Mouse (Mus musculus): ENCODE measurements around the gene Rab1a.

Gene Rab1a

DNA sequence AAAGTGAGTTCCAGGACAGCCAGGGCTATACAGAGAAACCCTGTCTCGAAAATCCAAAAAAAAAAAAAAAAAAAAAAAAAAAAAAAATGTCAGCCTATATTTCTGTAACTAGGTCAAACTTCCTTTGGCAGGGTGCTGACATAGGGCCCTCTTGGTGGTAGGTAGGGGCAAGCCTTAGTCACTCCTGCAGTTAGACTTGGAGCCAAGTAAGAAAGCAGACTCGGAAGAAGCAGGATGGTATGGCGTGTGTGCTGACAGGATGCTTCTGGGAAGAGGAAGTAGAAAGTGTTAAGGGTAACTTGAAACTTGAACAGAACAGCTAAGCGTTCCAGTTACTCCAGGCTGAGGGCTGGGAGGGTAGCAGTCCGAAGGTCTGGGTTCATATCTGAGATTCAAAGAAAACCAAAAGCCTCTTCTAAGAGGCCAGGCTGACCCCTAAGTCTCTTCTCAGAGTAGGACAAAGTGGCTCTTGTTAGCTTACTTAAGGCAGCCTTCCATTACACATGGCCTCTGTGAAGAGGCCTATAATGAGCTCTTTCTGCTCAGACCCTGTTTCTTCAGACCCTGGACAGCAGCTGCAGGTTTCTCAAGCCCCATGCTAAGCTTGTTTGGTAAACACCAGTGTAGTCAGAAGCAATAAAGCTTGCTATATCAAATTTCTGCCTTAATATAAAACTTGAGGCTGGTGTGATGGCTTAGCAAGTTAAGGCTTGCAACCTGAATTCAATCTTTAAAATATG lies 31.0 kb downstream of the Rab1a start:
- Histone ChIP-seq H3K27me3 (ENCODE audit: control insufficient read depth, insufficient read depth, low read length, poor library complexity, severe bottlenecking) (no peaks in the 10 kb centered on the region), H3K36me3 (ENCODE audit: control insufficient read depth, insufficient read depth, low read length, poor library complexity, severe bottlenecking) (peaks cover 7% of the 10 kb centered on the region; the same call in 1 of the 2 replicates)
- peak; percentile 16 for DNase-seq (ENCODE audit: low read depth, low spot score)

DNA sequence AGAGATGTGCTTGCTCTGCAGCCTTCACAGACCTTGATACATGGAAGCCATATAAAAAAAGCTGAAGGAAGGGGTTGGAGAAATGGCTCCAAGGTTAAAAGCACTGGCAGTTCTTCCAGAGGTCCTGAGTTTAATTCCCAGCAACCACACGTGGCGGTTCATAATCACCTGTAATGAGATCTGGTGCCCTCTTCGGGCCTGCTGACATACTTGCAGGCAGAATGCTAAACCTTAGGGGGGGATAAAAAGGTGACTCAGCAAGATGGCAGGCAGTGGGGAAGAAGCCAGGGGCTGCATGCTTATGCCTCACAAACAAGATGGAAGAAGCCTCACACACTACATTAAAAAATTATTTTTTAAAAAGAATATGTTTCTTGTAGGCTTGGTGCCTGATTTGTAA lies 33.0 kb downstream of the Rab1a start:
- Histone ChIP-seq H3K36me3 (ENCODE audit: control insufficient read depth, insufficient read depth, low read length, poor library complexity, severe bottlenecking) (peaks cover 13% of the 10 kb centered on the region), H3K27me3 (ENCODE audit: control insufficient read depth, insufficient read depth, low read length, poor library complexity, severe bottlenecking) (no peaks in the 10 kb centered on the region)
- DNase-seq (ENCODE audit: low read depth, low spot score), result no peak

DNA sequence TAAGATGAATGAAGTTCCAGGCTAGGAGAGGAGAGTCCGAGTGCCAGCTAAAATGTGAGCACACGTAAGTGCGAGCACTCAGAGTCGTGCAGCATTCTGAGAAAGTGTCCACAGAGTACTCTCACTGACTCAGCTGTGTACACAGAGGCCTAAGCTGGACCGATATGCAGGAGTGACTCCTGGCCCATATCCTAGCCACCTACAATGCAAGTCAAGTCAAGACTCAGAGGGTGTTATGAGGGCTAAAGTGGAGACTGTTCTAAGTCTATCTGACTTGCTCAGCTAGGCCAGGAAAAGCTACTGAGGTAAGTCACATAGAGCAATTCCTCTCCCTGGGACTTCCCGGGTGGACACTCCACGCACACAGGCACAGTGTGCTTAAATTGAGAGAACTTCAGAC lies 35.8 kb downstream of the Rab1a start:
- peaks cover 19% of the 10 kb centered on the region for H3K36me3 ChIP-seq (ENCODE audit: control insufficient read depth, insufficient read depth, low read length, poor library complexity, severe bottlenecking)
- DNase-seq (ENCODE audit: low read depth, low spot score), result no peak

DNA sequence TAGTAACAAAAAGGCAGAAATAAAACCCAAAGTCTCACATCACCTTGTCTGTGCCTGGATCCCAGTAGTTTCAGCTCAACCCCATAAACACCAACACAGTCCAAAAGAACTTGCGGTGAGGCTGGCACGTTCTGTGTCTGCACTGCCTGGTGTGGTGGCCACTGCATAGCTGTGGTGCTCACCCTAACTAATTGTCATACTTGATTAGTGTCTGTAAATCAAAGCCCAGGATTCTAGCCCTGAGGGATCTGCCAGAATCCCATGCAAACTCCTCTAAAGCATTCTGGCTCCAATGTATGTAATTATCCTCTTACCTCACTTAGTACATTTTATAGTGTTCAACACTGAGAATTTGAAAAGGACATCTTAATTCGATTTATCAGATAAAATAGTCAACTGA lies 36.7 kb downstream of the Rab1a start:
- no peak for DNase-seq (ENCODE audit: low read depth, low spot score)

More for the DNA sequence above, 35.8 kb downstream of the Rab1a start:
- H3K27me3 ChIP-seq (ENCODE audit: control insufficient read depth, insufficient read depth, low read length, poor library complexity, severe bottlenecking), result no peaks in the 10 kb centered on the region

DNA sequence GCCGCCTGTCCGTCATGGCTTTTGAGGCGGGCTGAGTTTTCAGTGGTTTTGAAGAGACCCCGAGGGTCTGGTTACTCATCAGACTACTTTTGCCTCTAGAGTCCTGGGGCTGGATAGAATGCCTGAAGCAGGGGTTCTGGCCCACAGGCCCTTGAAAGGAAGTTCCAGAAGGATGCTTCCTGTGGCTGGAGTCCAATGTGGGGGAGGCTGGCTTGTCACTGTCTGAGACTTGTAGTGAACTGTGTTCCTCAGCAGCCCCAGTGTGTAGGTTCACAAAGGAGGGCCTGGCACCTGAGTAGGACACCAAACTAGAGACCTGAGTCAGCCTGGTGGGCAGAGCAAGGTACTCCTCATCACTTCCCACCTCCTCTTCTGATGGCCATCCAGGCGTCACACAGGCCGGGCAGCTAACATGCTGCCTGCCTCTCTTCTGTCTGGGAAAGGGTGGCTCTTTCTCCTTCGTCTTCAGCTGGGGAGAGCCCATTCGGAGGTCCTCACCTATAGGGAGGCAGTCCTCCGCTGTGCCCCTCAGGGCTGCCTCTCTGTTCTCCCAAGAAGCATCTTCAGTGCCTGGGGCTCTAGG lies 38.1 kb downstream of the Rab1a start:
- Histone ChIP-seq H3K27me3 (ENCODE audit: control insufficient read depth, insufficient read depth, low read length, poor library complexity, severe bottlenecking) (no peaks in the 10 kb centered on the region), H3K36me3 (ENCODE audit: control insufficient read depth, insufficient read depth, low read length, poor library complexity, severe bottlenecking) (peaks cover 18% of the 10 kb centered on the region)
- DNase-seq (ENCODE audit: low read depth, low spot score), result no peak

More for the DNA sequence above, 36.7 kb downstream of the Rab1a start:
- peaks cover 17% of the 10 kb centered on the region for H3K36me3 ChIP-seq (ENCODE audit: control insufficient read depth, insufficient read depth, low read length, poor library complexity, severe bottlenecking)
- H3K27me3 ChIP-seq (ENCODE audit: control insufficient read depth, insufficient read depth, low read length, poor library complexity, severe bottlenecking), result no peaks in the 10 kb centered on the region

DNA sequence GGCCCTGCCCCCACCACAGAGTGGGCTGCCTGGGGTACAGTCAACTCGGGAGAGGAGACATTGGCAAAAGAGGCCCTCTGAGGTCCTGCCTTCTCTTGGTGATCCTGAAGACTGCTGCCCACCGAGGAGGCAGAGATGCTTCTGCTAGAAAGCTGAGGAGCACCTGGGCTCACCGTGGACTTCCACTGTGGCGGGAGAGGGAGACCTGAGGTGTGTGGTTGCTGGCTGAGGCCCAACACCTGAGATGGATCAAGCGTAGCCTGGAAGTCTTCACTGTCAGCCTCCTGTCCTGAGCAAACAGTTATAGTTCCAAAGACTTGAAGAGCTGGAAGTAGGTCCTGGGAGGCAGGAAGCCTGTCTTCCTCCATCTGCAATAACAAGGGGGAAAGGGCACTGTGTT lies 39.1 kb downstream of the Rab1a start:
- Histone ChIP-seq H3K36me3 (ENCODE audit: control insufficient read depth, insufficient read depth, low read length, poor library complexity, severe bottlenecking) (peaks cover 18% of the 10 kb centered on the region), H3K27me3 (ENCODE audit: control insufficient read depth, insufficient read depth, low read length, poor library complexity, severe bottlenecking) (no peaks in the 10 kb centered on the region)
- DNase-seq (ENCODE audit: low read depth, low spot score), result no peak

DNA sequence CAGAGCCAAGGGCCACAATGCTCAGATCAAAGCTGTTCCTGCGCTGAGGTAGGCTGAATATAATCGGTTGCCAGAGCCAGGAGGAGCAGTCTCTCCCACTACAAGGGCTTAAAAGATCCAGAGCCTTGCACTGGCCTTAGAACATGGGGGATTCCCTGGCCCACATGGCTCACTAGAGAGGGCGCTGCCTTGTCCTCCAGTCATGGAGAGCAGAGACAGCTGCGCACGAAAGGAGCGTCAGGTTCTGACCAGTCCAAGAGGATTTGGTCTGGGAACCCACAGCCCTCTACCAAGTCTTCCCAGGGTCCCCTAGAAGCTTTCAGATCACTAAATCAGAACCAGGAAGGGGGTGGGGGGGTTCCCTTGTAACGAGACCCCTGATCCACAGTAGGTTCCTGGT lies 40.1 kb downstream of the Rab1a start:
- H3K27me3 ChIP-seq (ENCODE audit: control insufficient read depth, insufficient read depth, low read length, poor library complexity, severe bottlenecking), result no peaks in the 10 kb centered on the region
- H3K36me3 ChIP-seq (ENCODE audit: control insufficient read depth, insufficient read depth, low read length, poor library complexity, severe bottlenecking), result peaks cover 17% of the 10 kb centered on the region
- no peak for DNase-seq (ENCODE audit: low read depth, low spot score)

DNA sequence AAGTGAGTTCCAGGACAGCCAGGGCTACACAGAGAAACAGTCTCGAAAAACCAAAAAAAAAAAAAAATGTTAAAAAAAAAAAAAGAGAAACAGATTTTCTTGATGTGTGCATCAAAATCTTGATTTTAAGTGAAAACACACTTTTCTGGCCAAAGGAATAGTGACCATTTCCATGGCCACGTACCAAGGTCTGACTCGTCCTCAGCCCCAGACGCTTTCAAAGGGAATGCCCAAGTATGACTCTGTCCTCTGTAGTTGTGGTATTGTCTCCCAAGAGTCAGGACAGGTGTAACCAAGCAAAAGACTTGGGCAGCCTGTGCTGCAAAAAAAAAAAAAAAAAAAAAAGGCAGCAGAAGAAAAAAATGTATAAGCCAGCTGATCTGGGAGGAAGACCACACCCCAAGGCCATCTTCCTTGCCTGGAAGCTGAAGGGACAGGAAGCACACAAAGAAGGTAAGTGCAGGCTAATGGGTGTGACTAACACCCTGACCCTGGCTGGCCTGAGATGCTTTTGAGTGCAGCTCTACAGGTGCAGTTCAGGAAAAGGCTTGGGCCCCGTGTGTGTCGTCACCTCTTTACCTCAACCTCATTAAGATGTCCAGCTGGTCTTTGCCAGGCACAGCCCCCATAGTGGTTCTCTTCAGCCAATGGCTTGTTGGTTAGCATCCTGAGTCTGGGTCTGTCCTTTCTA lies 41.3 kb downstream of the Rab1a start:
- H3K27me3 ChIP-seq (ENCODE audit: control insufficient read depth, insufficient read depth, low read length, poor library complexity, severe bottlenecking), result no peaks in the 10 kb centered on the region
- H3K36me3 ChIP-seq (ENCODE audit: control insufficient read depth, insufficient read depth, low read length, poor library complexity, severe bottlenecking), result peaks cover 12% of the 10 kb centered on the region
- DNase-seq (ENCODE audit: low read depth, low spot score), result no peak

DNA sequence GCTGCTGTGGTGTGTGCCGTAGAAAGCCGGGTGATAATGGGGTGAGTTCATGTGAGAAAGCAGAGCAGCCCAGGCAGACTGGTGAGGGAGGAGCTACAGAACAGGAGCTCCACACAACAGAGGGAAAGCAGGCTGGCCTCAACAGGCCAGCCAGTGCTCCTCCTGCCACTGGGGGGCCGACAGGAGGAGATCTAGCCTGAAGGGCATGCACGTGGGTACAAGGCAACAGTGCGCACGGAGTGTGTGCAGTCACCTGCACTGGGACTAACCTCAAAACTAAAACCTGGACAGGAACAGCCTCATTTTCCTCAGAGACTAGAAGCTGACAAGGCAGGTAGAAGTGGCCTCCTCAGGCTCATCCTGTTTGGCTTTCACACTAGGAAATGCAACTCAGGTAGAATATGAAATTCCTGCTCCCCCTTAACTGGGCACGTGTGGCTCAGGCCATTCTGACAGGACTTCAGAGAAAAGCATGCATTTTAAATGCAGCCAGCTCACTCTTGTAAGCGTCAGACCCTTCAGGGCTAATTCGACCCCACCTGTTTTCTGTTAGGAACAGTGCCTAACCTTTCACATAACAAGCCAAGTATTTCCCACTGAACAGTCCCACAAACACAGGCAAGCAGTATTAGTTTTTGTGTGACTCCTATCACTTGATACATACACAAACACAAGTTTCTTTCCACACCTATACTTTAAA lies 42.1 kb downstream of the Rab1a start:
- peaks cover 11% of the 10 kb centered on the region for H3K36me3 ChIP-seq (ENCODE audit: control insufficient read depth, insufficient read depth, low read length, poor library complexity, severe bottlenecking)
- DNase-seq (ENCODE audit: low read depth, low spot score), result no peak
- no peaks in the 10 kb centered on the region for H3K27me3 ChIP-seq (ENCODE audit: control insufficient read depth, insufficient read depth, low read length, poor library complexity, severe bottlenecking)

DNA sequence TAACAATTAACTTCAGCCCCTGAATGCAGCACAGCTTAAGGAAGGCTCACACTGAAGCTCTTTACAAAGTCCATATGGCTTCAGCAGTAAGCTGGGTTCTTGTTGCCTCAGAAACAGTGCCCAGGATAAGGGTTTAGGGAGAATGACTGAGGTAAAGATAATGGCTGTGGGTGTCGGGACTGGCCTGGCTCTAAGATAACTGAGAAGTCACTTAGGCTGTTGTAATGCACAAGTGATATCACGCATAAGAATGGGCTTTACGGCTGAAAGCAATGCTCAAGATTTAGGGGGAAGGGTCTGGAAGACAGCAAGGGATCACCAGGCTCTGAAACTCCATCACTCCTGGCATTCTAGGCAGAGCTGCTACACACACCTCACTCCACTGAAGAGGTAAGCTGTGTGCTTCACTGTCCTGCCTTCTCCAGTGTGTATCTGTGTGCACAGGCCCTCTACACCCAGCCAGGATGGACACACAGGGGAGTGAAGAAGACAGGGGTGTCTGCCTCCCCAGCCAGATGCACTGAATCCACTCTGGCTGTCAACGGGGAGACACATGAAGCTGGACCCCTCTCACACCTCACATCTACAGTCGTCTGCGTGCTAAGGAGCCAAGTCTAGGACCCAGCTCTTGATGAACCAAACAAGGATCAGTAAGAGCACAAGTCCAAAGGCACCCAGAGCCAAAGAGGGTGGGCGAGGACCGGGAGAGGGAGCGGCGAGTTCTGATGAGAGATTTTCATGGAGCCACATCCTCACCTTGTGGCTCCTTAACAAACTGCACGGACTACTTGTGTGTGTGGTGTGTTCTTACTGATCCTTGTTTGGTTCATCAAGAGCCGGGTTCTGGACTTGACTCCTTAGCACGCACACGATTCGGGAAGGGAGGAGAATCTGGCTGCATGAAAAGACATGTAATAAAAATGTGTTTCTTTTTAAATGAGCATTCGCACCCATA lies 43.4 kb downstream of the Rab1a start:
- Histone ChIP-seq H3K27me3 (ENCODE audit: control insufficient read depth, insufficient read depth, low read length, poor library complexity, severe bottlenecking) (no peaks in the 10 kb centered on the region; the same call in 1 of the 2 replicates), H3K36me3 (ENCODE audit: control insufficient read depth, insufficient read depth, low read length, poor library complexity, severe bottlenecking) (peaks cover 6% of the 10 kb centered on the region)
- no peak for DNase-seq (ENCODE audit: low read depth, low spot score)

DNA sequence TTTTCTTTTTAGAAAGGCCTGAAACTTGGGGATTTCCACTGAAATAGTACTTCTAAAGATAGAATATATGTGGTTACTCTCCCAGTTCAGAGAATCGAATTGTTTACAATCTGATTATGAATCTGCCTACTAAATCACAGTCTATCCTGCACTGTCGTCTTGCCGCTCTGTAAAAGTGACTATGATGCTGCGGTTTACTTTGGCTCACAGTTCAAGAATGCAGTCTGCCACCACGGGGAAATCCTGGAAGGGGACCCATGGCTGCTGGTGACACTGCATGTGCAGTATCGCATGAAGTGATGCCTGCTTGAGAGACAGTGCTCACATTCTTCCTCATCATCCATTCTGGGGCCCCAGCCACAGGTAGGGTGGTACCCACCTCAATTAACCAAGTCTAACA lies 44.1 kb downstream of the Rab1a start:
- H3K36me3 ChIP-seq (ENCODE audit: control insufficient read depth, insufficient read depth, low read length, poor library complexity, severe bottlenecking), result peaks cover 3% of the 10 kb centered on the region; the same call in 1 of the 2 replicates
- no peak for DNase-seq (ENCODE audit: low read depth, low spot score)

DNA sequence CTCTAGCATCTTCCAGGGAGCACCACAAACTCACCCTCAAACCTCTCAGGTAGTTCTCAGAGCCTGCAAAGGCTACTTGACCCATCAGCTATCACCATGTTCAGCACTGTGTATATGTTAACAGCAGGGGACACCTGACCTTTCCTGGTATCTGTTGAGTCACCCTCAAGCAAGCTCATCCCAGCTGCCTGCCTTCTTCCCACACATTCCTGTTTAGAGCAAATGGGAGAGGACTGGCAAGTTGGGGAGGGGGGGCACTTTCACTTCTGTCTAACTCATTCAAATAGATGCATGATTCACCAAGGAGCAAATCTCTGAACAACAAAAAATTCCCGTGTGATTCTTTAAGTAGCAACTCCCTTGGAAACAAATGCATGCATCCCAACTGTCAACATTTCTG lies 45.4 kb downstream of the Rab1a start:
- H3K36me3 ChIP-seq (ENCODE audit: control insufficient read depth, insufficient read depth, low read length, poor library complexity, severe bottlenecking), result peaks cover 1% of the 10 kb centered on the region; the same call in 1 of the 2 replicates

More for the DNA sequence above, 44.1 kb downstream of the Rab1a start:
- no peaks in the 10 kb centered on the region; the same call in 1 of the 2 replicates for H3K27me3 ChIP-seq (ENCODE audit: control insufficient read depth, insufficient read depth, low read length, poor library complexity, severe bottlenecking)

DNA sequence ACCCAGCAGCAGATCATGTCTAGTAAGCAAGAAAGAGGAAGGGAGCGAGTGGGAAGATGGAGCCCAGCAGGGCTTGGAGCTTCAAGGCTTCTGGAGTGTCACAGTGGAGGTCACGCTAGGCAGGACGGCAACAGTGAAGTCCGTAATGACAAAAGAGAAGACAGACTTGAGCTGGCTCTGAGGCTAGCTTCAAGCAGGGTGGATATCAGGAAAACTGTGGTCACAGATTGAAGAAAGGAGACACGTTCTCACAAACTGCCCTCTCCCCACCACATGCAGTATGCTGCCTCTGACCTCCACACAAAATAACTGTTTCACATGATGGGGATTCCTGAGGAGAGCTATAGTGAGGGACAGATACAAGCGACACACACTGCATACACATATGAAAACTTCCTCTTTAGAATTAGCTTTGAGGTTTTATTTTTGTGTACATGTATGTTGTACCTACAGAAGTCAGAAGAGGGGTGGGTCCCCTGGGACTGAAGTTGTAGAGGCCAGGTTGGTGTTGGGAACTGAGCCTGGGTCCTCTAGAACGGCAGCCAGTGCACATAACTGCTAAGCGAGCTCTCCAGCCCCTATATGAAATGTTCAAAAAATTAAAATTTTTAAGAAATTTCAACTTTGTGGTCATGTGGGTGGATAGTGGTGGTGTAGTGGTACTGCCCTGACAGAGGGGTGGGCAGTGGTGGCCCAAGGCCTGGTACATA lies 46.1 kb downstream of the Rab1a start:
- peak; percentile 51 for DNase-seq (ENCODE audit: low read depth, low spot score)
- Histone ChIP-seq H3K36me3 (ENCODE audit: control insufficient read depth, insufficient read depth, low read length, poor library complexity, severe bottlenecking) (peaks cover 1% of the 10 kb centered on the region; the same call in 1 of the 2 replicates), H3K27me3 (ENCODE audit: control insufficient read depth, insufficient read depth, low read length, poor library complexity, severe bottlenecking) (no peaks in the 10 kb centered on the region; the same call in 1 of the 2 replicates)

More for the DNA sequence above, 45.4 kb downstream of the Rab1a start:
- no peaks in the 10 kb centered on the region; the same call in 1 of the 2 replicates for H3K27me3 ChIP-seq (ENCODE audit: control insufficient read depth, insufficient read depth, low read length, poor library complexity, severe bottlenecking)
- no peak for DNase-seq (ENCODE audit: low read depth, low spot score)
